Mouse (Mus musculus): ENCODE measurements around the gene Ccdc42.

Gene Ccdc42

DNA sequence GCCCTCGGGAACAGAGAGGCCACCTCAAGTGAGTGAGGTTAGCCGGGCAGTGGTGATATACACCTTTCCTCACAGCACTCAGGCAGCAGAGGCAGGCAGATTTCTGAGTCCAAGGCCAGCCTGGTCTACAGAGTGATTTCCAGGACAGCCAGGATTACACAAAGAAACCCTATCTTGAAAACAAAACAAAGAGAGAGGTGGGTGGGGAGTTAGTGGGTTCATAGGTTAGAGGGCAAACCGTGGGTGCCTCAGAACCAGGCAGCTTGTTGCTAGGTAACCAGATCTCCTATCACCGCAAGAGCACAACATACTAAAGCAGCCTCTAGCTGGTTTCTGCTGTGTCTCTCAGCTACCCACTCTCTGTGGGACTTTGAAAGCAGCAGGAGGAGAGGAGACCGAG, at the start of gene Ccdc42:
Ccdc42 (plus strand) TSS at position 301 of the 400 bp plus-strand sequence.
- in situ Hi-C loops (cut with MboI; ENCODE audit: low pct_unique_long_range_greater_than_20kb in 1 of 2, low sequenced_read_pairs in 2 of 2, unreplicated experiment in 1 of 2): loop anchor here in 1 of 2 experiments (10.0 kb wide), 1 partner anchor 128 kb away; no protein-coding TSS in a partner anchor

DNA sequence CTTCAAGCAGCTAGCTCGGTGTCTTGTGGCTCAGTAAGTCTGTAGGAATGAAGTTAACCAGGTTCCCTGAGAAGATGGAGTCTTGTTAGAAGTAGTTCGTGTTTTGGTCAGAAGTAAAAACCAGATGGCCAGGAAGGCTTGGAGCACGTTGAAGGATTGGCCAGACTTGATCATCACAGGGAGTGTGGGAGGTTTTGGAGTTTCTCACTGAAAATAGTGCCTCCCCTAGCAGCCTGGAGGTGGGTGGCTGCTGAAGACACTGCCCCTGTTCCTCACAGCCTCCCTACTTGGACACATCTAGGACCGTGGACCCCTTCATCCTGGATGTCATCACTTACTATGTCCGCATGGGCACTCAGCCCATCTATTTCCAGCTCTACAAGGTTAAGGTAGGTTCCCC, 47.2 kb upstream of the Ccdc42 start:
- in situ Hi-C loops (cut with MboI; ENCODE audit: low pct_unique_long_range_greater_than_20kb in 1 of 2, low sequenced_read_pairs in 2 of 2, unreplicated experiment in 1 of 2): no loop called here

DNA sequence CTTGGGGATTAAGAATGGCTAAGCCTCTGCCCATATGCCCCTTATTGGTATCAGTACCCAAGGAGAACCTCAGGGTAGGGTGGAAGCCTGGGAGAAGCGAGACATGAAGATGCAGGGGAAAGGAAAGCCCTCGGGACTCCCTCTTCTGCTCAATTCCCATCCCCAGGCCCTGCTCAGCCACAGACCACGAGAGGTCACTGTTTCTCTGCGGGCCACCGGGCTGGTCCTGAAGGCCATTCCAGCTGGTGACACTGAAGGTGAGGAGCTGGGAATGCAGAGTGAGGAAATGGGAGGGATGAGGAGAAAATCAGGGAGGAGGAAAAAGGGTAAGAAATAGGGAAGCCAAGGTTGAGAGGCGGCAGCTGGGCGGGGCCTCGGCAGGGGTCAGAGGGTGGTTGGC, 42.3 kb upstream of the Ccdc42 start:
- in situ Hi-C loops (cut with MboI; ENCODE audit: low pct_unique_long_range_greater_than_20kb in 1 of 2, low sequenced_read_pairs in 2 of 2, unreplicated experiment in 1 of 2): no loop called here

DNA sequence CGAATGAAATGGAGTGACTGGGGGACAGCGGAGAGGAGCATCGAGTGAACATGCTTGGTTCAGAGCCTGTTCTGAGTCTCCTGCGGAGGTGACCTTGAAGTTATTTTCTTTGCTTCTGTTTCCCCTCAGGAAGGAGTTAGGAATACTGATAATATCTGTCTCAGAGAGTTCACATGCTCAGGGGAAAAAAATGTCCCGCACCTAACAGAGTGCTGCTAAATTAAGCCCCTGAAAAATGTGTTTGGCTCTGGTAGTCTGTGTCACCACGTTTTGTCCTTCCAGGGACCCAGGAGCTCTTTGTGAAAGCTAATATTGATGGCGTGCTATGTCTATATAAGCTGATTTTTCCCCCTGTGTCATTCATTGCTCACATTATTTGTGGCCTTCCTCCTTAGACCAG, 41.6 kb upstream of the Ccdc42 start:
- in situ Hi-C loops (cut with MboI; ENCODE audit: low pct_unique_long_range_greater_than_20kb in 1 of 2, low sequenced_read_pairs in 2 of 2, unreplicated experiment in 1 of 2): no loop called here

DNA sequence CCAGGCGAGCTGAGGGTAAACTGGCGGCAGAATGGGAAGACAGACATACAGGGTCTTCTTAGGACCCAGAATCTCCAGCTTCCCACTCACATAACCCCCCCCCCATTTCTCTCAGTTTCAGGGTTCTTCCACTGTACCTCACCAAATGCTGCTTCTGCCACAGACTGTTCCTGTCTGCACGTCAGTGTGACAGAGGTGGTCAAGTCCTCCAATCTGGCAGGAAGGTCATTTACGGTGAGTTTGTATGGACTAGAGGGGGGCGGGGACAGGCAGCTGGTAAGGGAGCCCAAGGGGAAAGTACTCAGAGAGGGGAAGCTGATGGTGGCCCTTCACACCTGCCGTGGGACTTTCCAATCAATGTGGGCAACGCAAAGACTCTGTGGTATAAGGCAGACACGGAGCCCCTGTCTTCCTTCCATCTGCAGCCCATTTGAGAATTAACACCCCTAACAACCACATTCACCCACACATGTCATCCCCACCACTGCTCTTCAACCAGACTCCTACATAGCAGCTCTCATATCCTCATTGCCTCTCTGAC, 41.1 kb upstream of the Ccdc42 start:
- in situ Hi-C loops (cut with MboI; ENCODE audit: low pct_unique_long_range_greater_than_20kb in 1 of 2, low sequenced_read_pairs in 2 of 2, unreplicated experiment in 1 of 2): no loop called here

DNA sequence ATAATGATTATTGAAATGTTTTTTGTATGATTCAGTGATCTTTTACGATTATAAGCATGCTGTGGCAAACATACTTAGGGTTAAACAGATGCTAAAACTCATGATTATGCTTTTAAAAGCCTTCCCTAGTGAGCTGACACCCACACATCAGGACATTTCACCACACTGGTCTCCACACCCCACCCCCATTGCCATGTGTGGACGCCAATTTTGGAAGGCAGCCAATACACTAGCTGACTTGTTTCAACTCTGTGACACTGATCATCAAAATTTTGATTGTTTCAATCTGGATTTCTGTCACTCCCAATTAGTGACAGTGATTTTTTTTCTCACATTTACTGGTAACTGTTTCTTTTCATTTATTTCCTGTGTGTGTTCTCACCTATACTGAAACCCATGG, 39.3 kb upstream of the Ccdc42 start:
- in situ Hi-C loops (cut with MboI; ENCODE audit: low pct_unique_long_range_greater_than_20kb in 1 of 2, low sequenced_read_pairs in 2 of 2, unreplicated experiment in 1 of 2): no loop called here

DNA sequence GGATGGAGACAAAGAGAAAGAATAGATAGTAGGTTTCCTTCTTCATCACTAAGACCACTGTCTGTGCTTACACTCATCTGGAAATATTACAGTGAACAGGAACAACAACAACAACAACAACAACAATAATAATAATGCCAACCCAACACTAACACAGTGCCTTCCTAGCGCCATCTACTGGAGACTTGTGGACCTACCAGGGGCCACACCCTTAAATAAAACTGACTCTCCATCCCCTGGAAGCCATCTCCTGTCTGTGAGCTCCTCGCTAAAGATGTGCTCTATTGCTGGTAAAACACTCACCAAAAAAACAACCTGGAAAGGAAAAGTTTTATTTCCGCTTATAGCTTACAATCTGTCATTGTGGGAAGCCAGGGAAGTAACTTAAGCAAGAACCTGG, 37.2 kb upstream of the Ccdc42 start:
- in situ Hi-C loops (cut with MboI; ENCODE audit: low pct_unique_long_range_greater_than_20kb in 1 of 2, low sequenced_read_pairs in 2 of 2, unreplicated experiment in 1 of 2): no loop called here

DNA sequence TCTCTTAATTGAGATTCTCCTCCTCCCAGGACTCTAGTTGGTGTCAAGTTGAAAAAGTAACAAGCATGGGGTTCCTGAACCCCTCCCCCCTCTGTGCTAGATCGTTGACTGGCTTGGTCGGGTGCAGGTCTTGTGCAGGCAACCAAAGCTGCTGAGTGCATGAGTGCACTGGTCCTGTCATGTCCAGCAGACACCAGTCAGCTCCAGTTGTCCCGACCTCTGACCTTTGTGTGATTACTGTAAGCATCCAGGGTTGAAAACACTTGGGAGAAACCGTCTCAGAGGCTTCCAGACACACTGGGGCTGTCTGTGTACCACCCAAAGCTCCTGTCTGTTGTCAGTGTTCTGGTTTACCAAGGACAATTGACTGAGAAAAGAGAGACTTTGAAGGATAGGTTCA, 36.5 kb upstream of the Ccdc42 start:
- in situ Hi-C loops (cut with MboI; ENCODE audit: low pct_unique_long_range_greater_than_20kb in 1 of 2, low sequenced_read_pairs in 2 of 2, unreplicated experiment in 1 of 2): loop anchor here in 1 of 2 experiments (5.0 kb wide), 1 partner anchor 63 kb away; no protein-coding TSS in a partner anchor

DNA sequence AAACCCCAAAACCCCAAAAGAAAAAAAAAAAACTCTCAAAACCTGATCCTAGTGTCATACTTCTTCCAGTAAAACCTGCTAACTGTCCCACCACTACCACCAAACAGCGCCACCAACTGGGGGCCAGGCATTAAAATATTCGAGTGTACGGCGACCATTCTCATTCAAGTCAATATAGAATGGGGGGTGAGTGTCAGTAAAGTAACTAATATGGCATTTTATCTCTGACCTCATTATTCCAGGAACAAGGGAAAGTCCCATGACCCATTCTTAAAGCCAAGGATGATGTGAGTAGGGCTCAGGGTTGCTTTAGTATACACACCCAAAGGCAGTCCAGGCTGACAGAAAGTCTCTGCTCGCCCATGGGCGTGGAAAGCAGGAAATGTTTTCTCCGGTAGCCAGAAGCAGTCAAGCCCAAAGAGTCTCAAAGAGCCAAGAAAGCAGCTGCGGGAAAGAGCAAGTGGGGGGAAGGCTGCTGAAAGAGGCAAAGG, 32.8 kb upstream of the Ccdc42 start:
- in situ Hi-C loops (cut with MboI; ENCODE audit: low pct_unique_long_range_greater_than_20kb in 1 of 2, low sequenced_read_pairs in 2 of 2, unreplicated experiment in 1 of 2): loop anchor here in 1 of 2 experiments (5.0 kb wide), 1 partner anchor 67 kb away; no protein-coding TSS in a partner anchor

DNA sequence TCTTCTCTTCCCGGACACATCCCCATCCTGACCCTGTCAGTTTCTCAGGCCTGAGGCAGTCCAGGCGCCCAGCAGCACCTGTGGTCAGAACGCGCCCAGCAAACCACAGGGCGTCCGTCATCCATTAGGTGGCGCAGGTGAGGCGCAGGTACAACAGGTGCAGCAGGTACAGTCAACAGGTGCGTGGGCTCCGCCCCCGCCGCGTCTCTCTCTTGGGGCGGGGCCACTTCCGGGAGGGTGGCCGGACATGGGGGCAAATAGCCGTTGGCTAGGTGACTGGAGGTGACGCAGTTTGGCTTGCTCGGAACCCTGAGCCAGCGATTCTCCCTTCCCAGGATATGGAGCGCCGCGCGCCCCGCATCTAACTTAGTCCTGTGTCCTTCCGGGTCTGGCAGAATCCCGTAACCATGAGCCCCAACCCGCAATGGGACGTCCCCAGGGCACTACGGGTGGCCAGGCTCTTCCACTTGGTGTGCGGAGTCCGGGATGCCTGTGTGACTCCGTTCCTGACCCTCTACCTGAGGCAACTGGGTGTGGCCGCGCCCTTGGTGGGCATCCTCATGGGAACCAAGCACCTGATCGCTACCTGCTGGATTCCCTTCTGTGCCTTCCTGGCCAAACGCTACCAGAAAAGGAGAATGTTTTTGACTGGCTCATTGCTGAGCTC, 30.8 kb upstream of the Ccdc42 start, which contains the start of gene Mfsd6l:
Mfsd6l (plus strand) TSS at position 269 of the 667 bp plus-strand sequence.
- in situ Hi-C loops (cut with MboI; ENCODE audit: low pct_unique_long_range_greater_than_20kb in 1 of 2, low sequenced_read_pairs in 2 of 2, unreplicated experiment in 1 of 2): no loop called here

DNA sequence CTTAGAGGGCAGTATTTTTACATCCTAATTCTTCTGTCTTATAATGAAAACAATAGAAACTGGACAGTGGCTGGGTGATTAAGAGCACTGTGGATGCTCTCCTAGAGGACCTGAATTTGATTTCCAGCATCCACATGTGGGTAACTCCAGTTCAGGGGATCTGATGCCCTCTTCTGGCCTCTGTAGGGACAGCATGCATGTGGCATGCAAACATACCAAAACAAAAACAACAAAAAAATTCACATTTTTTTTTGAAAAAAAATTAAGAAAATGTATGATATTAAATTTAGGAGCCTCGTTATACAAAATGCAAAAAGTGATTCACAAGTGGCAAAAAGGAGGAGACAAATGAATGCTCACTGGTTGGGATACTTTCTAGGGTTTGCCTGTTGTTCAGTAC, 27.3 kb upstream of the Ccdc42 start:
- in situ Hi-C loops (cut with MboI; ENCODE audit: low pct_unique_long_range_greater_than_20kb in 1 of 2, low sequenced_read_pairs in 2 of 2, unreplicated experiment in 1 of 2): no loop called here

DNA sequence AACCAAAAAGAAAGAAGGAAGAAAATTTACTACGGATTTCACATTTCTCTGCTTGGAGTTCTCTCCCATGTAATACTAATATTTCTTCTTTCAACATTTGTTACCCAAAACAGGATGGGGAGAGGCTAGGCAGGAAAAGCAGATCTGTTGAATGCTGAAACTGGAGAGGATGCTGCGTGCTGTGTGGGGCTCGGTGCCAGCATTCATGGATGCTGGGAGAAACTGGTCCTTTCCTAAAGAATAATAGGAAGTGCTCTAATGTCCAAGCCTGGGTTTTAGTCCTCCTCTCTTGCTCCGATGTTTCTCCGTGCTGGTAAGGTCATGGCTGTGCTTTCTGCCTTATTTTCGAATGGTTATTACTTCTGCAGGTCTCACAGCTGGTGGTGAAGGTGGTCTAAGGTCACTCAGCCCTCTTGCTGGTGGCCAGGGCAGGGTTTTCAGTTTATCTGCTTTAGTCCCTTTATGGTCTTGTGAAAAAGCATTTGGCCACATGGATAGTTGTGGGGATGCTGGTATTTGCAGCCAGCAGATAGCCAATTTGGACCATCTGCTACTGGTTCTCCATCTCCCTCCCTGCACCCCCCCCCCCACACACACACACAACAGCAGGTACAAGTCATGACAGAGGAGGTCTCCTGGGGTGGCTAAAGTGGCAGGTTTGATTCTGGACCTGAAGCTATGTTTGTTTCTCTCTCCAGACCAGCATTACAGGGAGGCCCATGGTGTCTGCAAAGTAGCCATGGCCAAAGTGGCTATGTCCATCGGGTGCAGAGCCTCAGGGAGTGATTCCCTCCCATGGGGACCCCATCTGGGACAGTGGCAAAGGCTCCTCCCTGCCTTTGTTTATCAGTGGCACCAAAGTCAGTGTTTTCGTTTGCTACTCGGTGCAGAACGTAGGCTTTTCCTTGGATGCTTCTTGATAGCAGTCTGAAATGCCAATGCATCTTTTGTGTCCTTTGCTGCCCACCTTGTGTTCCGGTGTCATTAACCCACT, 24.6 kb upstream of the Ccdc42 start:
- in situ Hi-C loops (cut with MboI; ENCODE audit: low pct_unique_long_range_greater_than_20kb in 1 of 2, low sequenced_read_pairs in 2 of 2, unreplicated experiment in 1 of 2): no loop called here

DNA sequence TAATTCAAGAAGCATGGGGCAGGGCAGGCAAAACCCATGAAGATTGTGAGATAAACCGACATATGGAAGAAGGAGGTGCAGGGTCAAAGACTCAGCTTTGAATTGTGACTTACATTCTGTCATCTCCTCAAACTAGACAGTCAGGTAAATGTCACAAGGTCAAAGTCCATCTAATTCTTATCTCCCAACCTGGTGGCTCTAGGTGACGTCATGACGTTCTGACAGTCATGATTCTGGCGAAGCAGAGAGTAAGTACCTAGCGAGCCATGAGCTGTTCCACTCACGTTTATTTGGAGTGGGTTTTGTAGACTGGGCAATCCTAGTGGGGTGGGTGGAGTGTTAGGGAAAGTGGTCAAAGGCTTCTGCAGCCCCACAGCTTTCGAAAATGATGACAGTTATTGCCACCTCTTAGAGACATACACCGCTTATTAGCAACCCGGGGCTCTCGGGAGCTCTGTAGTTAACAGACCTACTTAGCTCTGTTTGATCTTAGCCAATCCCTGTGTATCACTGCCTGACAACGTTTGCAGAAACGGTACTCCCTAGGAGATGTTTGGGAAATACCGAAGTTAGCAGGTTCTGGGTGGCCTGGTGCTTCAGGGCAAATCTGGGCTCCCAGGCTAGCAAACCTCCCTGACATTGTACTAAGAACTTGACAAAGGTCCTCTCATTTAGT, 22.3 kb upstream of the Ccdc42 start:
- in situ Hi-C loops (cut with MboI; ENCODE audit: low pct_unique_long_range_greater_than_20kb in 1 of 2, low sequenced_read_pairs in 2 of 2, unreplicated experiment in 1 of 2): no loop called here

DNA sequence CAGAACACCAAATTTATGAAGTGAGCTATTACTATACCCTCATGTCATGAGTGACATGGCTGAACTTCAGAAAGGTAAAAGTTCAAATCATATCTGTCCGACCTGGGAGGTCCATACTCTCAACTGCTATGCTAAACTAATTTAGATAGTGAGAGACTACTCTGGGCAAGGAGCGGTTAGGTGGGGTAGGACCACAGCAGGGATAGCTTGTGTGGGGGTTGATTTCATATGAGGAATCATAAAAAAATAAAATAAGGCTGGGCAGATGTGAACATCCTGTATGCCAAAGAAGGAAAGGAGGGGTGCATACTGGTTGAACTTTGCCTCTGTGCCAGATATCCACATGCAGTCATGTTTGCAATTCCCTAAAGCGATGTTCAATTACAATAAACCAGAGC, 21.8 kb upstream of the Ccdc42 start:
- in situ Hi-C loops (cut with MboI; ENCODE audit: low pct_unique_long_range_greater_than_20kb in 1 of 2, low sequenced_read_pairs in 2 of 2, unreplicated experiment in 1 of 2): no loop called here

DNA sequence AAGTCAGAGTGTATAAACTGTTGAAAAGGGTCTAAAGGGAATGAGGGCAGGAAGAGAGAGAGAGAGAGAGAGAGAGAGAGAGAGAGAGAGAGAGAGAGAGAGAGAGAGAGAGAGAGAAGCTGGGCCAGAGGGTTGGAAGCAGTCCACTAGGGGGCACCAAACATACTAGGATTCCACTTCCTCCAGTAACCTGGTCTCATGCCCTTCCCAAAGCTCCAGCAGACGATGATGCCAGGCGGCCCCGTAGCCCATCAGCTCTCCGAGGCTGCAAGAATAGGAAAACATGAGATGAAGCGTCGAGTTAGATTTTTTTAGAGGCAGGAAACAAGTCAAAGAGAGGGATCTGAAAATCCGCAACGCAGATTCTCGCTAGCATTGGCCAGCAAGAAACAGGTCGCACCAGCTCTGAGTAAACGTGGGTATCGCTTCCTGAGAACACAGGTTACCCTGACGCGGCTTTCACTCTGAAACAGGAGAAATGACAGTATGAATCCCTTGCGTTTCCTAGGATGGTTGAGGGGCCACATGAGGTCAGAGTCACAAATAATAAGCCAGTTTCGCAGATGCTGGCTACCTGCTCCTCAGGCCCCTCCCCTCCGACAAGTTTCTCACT, 20.3 kb upstream of the Ccdc42 start:
- in situ Hi-C loops (cut with MboI; ENCODE audit: low pct_unique_long_range_greater_than_20kb in 1 of 2, low sequenced_read_pairs in 2 of 2, unreplicated experiment in 1 of 2): no loop called here

DNA sequence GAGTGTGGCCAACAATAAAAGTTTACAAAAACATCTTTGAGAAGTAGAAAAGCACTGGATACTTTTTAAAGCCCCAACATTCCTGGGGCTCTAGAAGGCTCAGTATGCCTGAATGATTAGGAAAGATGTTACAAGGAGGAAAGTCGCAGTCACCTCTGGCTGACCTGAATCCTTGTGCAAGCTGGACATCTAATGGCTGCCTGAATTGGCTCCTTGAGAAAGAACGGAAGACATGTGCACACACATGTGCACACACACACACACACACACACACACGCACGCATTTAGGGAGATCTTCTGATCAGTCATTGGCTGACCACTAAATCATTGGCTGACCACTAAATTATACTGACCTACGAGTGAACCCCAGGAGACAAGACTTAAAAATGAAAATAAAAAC, 16.0 kb upstream of the Ccdc42 start:
- in situ Hi-C loops (cut with MboI; ENCODE audit: low pct_unique_long_range_greater_than_20kb in 1 of 2, low sequenced_read_pairs in 2 of 2, unreplicated experiment in 1 of 2): loop anchor here in 1 of 2 experiments (10.0 kb wide), 1 partner anchor 144 kb away; no protein-coding TSS in a partner anchor

DNA sequence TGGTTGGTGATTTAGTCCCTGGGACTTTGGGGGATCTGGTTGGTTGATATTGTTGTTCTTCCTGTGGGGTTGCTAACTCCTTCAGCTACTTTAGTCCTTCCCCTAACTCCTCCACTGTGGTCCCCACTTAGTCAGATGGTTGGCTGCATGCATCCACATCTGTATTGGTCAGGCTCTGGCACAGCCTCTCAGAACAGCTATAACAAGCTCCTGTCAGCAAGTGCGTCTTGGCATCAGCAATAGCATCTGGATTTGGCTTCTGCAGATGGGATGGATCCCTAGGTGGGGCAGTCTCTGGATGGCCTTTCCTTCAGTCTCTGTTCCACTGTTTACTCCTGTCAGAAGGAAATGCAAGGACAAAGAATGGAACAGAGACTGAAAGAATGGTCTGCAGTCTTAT, 9.7 kb upstream of the Ccdc42 start:
- in situ Hi-C loops (cut with MboI; ENCODE audit: low pct_unique_long_range_greater_than_20kb in 1 of 2, low sequenced_read_pairs in 2 of 2, unreplicated experiment in 1 of 2): loop anchor here in 1 of 2 experiments (10.0 kb wide), 1 partner anchor 138 kb away; no protein-coding TSS in a partner anchor

DNA sequence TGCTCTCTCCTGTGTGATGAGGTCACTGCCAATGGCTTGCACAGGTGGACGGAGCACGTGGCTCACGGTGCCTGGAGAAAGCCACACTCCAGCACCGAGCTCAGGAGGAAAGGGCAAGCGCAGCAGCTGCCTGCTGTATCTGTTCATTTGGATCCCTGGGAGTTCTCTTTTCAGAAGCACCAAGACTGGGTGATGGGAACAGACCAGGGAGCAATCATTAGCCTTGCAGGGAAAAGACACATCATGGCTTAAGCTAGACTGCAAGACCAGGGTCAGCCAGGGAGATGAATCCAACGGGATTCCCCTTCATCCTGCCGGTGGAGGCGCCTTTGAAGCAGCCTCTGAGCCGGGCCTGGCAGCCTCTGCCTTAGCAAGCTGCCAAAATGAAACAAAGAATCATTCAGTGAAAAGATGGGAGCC, 7.3 kb upstream of the Ccdc42 start:
- in situ Hi-C loops (cut with MboI; ENCODE audit: low pct_unique_long_range_greater_than_20kb in 1 of 2, low sequenced_read_pairs in 2 of 2, unreplicated experiment in 1 of 2): loop anchor here in 1 of 2 experiments (10.0 kb wide), 1 partner anchor 135 kb away; no protein-coding TSS in a partner anchor

Measured in mouse embryonic stem cell (cell line).